Mouse (Mus musculus) gonadal fat pad, adult 2 months (tissue): ENCODE results near the gene Tacc3. TPM values are rescaled to one million over a fixed set of nuclear protein-coding genes. Genes with fewer than 3 reads are reported as not detected.

Experiments used
- DNase-seq: peaks from one replicate; pipeline ENCODE4 v3.0.0-alpha.2; 2012; ENCODE audit warnings: low read depth
- polyA plus RNA-seq: library from polyadenylated mRNA; depleted of rRNA; stranded (reverse); fragments of >200 nt; gene quantifications from 2 replicates; pipeline ENCODE4 v1.2.3, GENCODE M21; 2012

Gene Tacc3
- polyA plus RNA-seq, 1 experiment, result 11.0 TPM

DNA sequence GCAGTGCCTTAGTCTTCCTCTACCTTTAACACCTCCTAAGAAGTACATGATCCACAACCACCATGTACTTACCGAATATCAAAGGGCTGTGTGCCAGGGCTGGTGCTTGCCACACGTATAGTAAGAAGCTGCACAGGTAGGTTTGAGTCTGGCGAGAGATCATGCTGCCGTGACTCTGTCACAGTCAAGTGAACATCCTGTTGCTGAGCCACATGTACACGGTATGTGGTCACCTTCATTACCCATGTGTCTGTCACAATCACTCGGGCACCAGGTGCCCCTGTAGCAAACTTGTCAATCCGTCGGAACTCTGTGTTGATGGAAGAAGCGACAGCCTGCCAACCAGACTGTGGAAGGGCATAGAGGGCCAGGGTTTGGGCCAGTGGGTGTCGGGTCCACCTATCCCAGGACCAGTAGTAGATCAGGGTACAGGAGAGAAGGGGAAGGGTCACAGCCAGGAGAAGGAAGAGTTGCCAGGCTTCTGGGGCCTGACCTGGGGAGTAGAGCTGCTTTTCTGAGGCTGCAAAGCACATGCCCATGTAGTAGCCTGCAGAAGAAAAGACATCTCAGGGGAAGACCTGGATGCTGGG is 2.6 kb upstream of the Tacc3 start:
- DNase-seq, result no peak

DNA sequence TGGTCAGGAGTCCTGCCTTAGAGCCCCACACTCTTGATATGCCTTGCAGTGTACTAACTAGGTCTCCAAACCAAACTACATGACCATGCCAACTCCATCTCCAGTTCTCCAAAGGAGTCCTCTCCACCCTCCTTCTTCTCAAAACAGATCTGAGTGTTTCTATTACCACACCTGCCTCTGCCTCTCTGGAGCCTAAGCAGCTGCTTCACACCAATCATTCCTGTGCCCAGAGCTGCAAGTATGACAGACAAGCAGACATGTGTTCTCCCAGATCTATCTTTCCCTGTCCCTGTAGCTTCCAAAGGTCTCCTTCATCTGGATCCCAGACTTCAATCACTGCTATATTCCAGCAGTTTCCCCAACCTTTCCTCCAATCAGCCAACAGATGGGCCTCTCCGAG is 1.2 kb upstream of the Tacc3 start:
- DNase-seq, result no peak

DNA sequence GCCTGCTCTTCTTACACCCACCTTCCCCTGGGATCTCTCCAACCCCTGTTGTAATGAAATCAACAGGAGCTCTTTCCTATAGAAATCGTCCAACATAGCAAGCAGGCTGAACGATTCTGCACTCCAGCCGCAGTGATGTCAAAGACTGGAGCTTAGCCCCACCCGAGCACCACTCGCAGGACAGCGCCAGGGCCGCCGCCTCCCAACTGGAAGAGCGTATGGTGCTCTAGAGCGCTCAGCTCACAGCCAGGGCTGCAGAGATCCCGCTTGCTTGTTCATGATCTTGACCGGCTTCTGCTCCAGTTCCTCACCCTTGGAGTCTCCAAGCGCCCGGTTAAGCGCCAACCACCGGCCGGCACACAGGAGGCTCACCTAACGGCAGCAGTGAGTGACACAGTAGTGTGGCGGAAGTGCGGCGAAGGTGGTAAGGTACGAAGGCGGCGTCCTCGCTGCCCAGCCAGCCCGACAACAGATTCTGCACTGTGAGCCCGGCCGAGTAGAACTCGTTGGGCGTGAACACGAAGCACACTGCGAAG is 609 bp upstream of the Tacc3 start:
- DNase-seq, result no peak

GRCm38 (mm10) chr5:33658664-33659050 is 729 bp downstream of the Tacc3 start:
- DNase-seq, result no peak

GRCm38 (mm10) chr5:33668223-33668622 is 10.3 kb downstream of the Tacc3 start:
- no peak for DNase-seq

DNA sequence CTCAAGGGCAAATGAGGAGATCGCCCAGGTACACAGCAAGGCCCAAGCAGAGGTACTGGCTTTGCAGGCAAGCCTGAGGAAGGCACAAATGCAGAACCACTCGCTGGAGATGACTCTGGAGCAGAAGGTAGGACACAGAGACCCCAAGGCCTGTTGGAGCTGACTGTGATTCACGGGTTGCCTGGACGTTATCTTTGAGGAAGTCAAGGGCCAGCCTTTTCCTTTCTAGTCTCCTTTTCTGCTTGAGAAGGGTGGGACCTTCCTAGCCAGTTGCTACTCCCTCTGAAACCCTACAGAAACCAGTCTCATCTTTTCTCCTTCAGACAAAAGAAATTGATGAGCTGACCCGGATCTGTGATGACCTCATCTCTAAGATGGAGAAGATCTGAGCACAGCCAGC is 13.7 kb downstream of the Tacc3 start:
- DNase-seq, result no peak

DNA sequence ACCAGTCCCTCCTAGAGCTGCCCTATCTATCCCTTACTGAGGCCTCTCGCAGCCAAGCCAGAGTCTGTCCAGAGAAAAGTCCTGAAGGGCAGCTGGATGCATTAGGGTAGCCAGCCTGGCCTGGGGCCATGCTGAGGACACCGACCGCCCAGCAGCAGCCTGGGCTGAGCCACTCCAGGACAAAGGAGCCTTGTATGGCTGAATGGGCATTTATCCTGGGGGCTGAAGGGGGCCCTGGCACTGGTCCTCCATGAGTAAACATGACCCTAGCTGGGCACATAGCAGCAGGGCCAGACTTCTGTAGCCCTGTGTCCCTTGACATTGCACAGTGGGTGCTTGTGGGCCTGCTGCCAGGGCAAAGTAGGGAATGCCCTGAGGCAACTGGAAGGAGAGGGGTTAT is 16.5 kb downstream of the Tacc3 start:
- no peak for DNase-seq

- no peak for DNase-seq
Observed at GRCm38 (mm10) chr5:33675964-33676363, 18.0 kb downstream of the Tacc3 start.

GRCm38 (mm10) chr5:33678244-33678643 is 20.3 kb downstream of the Tacc3 start:
- no peak for DNase-seq

GRCm38 (mm10) chr5:33681044-33681443 is 23.1 kb downstream of the Tacc3 start:
- no peak for DNase-seq

DNA sequence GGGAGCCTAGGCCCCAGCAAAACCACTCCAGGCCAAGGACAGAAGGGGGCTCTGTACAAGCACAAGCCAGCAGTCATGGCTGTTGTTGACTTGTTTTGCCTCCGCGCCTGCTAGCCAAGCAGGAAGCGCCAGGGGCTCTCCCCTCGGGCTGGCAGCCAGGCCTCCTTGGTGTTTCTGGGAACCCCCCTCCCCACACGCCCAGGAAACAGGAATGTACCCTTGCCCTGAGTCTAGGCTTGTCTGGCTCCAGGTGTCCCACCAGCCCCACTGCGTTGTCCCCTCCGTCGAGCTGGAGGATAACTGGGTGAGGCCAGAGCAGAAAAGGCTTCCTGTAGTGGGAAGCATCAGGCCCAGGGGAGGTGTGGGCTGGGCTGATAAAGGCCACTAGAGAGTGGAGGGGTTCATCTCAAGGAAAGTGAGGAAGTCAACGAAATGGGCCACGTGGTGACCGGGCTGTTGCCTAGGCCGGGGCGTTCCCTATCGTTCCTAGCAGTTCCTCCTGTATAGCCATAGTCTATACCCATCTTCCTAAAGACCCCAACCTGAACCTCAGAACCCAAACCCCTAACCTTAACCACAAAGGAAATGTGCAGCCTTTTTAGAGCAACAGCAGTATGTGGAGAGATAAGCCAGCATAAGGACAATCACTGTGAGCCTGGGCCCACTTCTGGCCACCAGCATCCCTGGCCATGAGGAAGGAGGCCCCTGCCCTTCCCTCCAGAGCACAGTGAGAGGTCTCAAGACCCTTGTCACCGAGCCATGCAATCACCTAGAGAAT is 23.9 kb downstream of the Tacc3 start:
- no peak for DNase-seq

DNA sequence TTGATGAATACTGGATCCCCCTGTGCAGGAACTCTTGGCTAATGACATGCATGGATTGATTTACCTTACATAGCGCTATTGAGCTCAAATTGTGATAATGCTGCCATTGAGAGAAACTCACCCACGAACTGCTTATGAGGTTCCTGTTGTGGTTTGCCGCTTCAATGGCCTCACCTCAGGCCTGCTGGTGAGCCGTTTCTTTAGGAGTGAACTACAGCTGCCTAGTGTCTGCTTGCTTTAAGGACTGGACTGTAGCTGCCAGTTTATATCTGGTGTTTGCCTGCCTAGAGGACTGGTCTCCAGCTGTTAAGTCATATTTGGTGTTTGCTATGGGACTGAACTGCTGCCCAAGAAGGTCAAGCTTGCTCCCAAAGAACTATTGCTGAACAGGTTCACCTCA is 25.0 kb downstream of the Tacc3 start:
- DNase-seq, result no peak

DNA sequence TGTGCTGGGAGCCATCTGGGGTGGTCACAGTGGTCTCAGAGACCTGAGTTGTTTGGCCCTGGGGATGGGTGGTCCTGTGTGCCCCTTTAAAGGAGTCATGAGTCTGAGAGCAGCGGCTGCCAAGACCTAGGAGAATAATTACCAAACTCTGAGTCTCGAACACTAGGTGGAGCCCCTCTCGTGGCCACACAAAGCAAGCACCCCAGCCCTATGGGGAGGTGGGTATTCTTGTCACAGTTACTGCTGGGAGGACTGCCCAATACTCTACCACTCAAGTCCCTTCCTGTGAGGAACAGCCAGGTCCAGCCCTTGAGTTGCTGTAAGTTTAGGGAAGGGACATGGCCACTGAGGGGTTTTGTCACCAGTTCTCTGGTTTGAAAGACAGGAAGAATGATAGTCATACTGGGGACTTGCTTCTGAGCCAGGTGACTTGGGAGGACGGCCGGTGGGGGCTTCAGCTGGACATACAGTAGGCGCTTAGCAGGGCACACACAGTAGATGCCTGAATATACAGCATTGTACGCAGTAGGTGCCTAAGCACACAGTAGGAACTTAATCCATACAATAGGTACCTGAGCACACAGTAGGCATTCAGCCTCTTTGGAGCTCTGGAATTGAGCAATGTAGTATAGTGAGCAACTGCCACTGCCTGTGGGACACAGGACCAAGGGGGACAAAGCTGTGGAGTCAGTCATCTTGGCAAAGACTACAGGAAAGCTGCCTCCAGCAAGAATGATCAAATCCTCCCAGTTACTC is 26.1 kb downstream of the Tacc3 start:
- DNase-seq, result no peak

GRCm38 (mm10) chr5:33684932-33685331 is 27.0 kb downstream of the Tacc3 start:
- no peak for DNase-seq

GRCm38 (mm10) chr5:33687142-33687541 is 29.2 kb downstream of the Tacc3 start:
- no peak for DNase-seq

GRCm38 (mm10) chr5:33688278-33689220 is 30.6 kb downstream of the Tacc3 start:
- no peak for DNase-seq

- no peak for DNase-seq
Observed at GRCm38 (mm10) chr5:33689221-33689844, 31.4 kb downstream of the Tacc3 start.

- DNase-seq, result no peak
Observed at GRCm38 (mm10) chr5:33689852-33690645, 32.1 kb downstream of the Tacc3 start.

DNA sequence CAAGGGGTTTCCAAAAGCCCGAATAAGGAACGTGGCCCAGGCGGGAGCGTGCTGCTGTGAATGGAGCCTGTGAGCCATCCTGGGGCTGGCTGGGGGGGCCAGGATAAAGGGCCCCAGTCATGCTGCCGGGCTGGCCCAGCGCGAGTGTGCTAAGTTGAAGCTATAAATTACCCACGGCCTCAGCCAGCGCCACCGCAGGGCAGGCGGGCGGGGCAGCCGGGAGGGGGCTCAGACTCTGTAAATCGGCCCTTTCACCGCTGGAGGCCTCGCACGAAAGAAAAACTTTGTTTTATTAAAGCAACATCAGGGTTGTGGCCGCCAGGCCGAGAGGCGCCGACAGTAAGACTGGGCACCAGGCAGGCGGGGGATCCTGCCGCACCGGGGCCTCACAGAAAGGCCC is 34.5 kb downstream of the Tacc3 start:
- DNase-seq, result no peak

- DNase-seq, result no peak
Observed at GRCm38 (mm10) chr5:33694461-33694847, 36.5 kb downstream of the Tacc3 start.
